Mouse (Mus musculus): Measurements from ENCODE around the gene R3hdm2. TPM values are rescaled to one million over a fixed set of nuclear protein-coding genes. Genes with fewer than 3 reads are reported as not detected.

Gene R3hdm2
- polyA plus RNA-seq, 1 experiment: 31.0 TPM

GRCm38 (mm10) chr10:127542084-127542483, 162.0 kb downstream of the R3hdm2 start:
- Histone ChIP-seq H3K36me3 (ENCODE audit: control insufficient read depth, insufficient read depth) (peaks cover 82% of the 10 kb centered on the region), H3K27me3 (ENCODE audit: control insufficient read depth, insufficient read depth, insufficient read length) (no peaks in the 10 kb centered on the region), H3K4me3 (ENCODE audit: insufficient read depth, poor library complexity, severe bottlenecking) (no peak overlapping the region), H3K79me3 (ENCODE audit: low read depth) (no peaks in the 10 kb centered on the region), H3ac (ENCODE audit: control insufficient read depth, insufficient read length, low read depth) (no peak overlapping the region), H3K79me2 (ENCODE audit: control insufficient read depth, insufficient read depth) (no peaks in the 10 kb centered on the region)
- no peak for TF ChIP-seq MAX (IDR thresholded peaks at IDR 0.05)
- no peak for TF ChIP-seq CEBPB (IDR thresholded peaks at IDR 0.05; ENCODE audit: low read depth)
- TF ChIP-seq FOSL1 (IDR thresholded peaks at IDR 0.05; ENCODE audit: insufficient read depth, low read length, poor library complexity, severe bottlenecking): no peak
- TF ChIP-seq MYOG (IDR thresholded peaks at IDR 0.05; ENCODE audit: control insufficient read depth, extremely low read depth, insufficient read length): no peak
- no peak for TF ChIP-seq CTCF (IDR thresholded peaks at IDR 0.05; ENCODE audit: control insufficient read depth, insufficient read depth, insufficient read length)
- TF ChIP-seq MYOD1 (IDR thresholded peaks at IDR 0.05; ENCODE audit: control insufficient read depth, insufficient read length, low read depth): no peak
- no peak for TF ChIP-seq USF1 (IDR thresholded peaks at IDR 0.05; ENCODE audit: low read depth)

GRCm38 (mm10) chr10:127542720-127543119, 162.6 kb downstream of the R3hdm2 start:
- no peak for TF ChIP-seq CTCF (IDR thresholded peaks at IDR 0.05; ENCODE audit: control insufficient read depth, insufficient read depth, insufficient read length)
- TF ChIP-seq USF1 (IDR thresholded peaks at IDR 0.05; ENCODE audit: low read depth): no peak
- no peak for TF ChIP-seq CEBPB (IDR thresholded peaks at IDR 0.05; ENCODE audit: low read depth)
- TF ChIP-seq MAX (IDR thresholded peaks at IDR 0.05): no peak
- TF ChIP-seq MYOG (IDR thresholded peaks at IDR 0.05; ENCODE audit: control insufficient read depth, extremely low read depth, insufficient read length): no peak
- no peak for TF ChIP-seq FOSL1 (IDR thresholded peaks at IDR 0.05; ENCODE audit: insufficient read depth, low read length, poor library complexity, severe bottlenecking)
- no peak for TF ChIP-seq MYOD1 (IDR thresholded peaks at IDR 0.05; ENCODE audit: control insufficient read depth, insufficient read length, low read depth)
- H3K79me2 ChIP-seq (ENCODE audit: control insufficient read depth, insufficient read depth): no peaks in the 10 kb centered on the region
- H3ac ChIP-seq (ENCODE audit: control insufficient read depth, insufficient read length, low read depth): no peak overlapping the region
- no peak overlapping the region for H3K4me3 ChIP-seq (ENCODE audit: insufficient read depth, poor library complexity, severe bottlenecking)
- H3K36me3 ChIP-seq (ENCODE audit: control insufficient read depth, insufficient read depth): peaks cover 86% of the 10 kb centered on the region
- no peaks in the 10 kb centered on the region for H3K79me3 ChIP-seq (ENCODE audit: low read depth)
- no peaks in the 10 kb centered on the region for H3K27me3 ChIP-seq (ENCODE audit: control insufficient read depth, insufficient read depth, insufficient read length)

GRCm38 (mm10) chr10:127543916-127544315, 163.8 kb downstream of the R3hdm2 start:
- TF ChIP-seq MYOG (IDR thresholded peaks at IDR 0.05; ENCODE audit: control insufficient read depth, extremely low read depth, insufficient read length) (no peak), FOSL1 (IDR thresholded peaks at IDR 0.05; ENCODE audit: insufficient read depth, low read length, poor library complexity, severe bottlenecking) (no peak), MAX (IDR thresholded peaks at IDR 0.05) (no peak), USF1 (IDR thresholded peaks at IDR 0.05; ENCODE audit: low read depth) (peak; percentile 40)
- no peak overlapping the region for H3K4me3 ChIP-seq (ENCODE audit: insufficient read depth, poor library complexity, severe bottlenecking)
- no peaks in the 10 kb centered on the region for H3K79me2 ChIP-seq (ENCODE audit: control insufficient read depth, insufficient read depth)
- H3ac ChIP-seq (ENCODE audit: control insufficient read depth, insufficient read length, low read depth): no peak overlapping the region
- no peaks in the 10 kb centered on the region for H3K79me3 ChIP-seq (ENCODE audit: low read depth)
- no peaks in the 10 kb centered on the region for H3K27me3 ChIP-seq (ENCODE audit: control insufficient read depth, insufficient read depth, insufficient read length)
- peaks cover 89% of the 10 kb centered on the region for H3K36me3 ChIP-seq (ENCODE audit: control insufficient read depth, insufficient read depth)

- H3K79me2 ChIP-seq (ENCODE audit: control insufficient read depth, insufficient read depth): no peaks in the 10 kb centered on the region
- H3K27me3 ChIP-seq (ENCODE audit: control insufficient read depth, insufficient read depth, insufficient read length): no peaks in the 10 kb centered on the region
- no peak overlapping the region for H3K4me3 ChIP-seq (ENCODE audit: insufficient read depth, poor library complexity, severe bottlenecking)
- H3K36me3 ChIP-seq (ENCODE audit: control insufficient read depth, insufficient read depth): peaks cover 90% of the 10 kb centered on the region
- TF ChIP-seq USF1 (IDR thresholded peaks at IDR 0.05; ENCODE audit: low read depth) (no peak), CEBPB (IDR thresholded peaks at IDR 0.05; ENCODE audit: low read depth) (no peak), MAX (IDR thresholded peaks at IDR 0.05) (no peak), FOSL1 (IDR thresholded peaks at IDR 0.05; ENCODE audit: insufficient read depth, low read length, poor library complexity, severe bottlenecking) (no peak), MYOG (IDR thresholded peaks at IDR 0.05; ENCODE audit: control insufficient read depth, extremely low read depth, insufficient read length) (no peak), CTCF (IDR thresholded peaks at IDR 0.05; ENCODE audit: control insufficient read depth, insufficient read depth, insufficient read length) (no peak), MYOD1 (IDR thresholded peaks at IDR 0.05; ENCODE audit: control insufficient read depth, insufficient read length, low read depth) (no peak)
- no peak overlapping the region for H3ac ChIP-seq (ENCODE audit: control insufficient read depth, insufficient read length, low read depth)
- H3K79me3 ChIP-seq (ENCODE audit: low read depth): no peaks in the 10 kb centered on the region
Observed at GRCm38 (mm10) chr10:127544375-127544774, 164.2 kb downstream of the R3hdm2 start.

- TF ChIP-seq MYOG (IDR thresholded peaks at IDR 0.05; ENCODE audit: control insufficient read depth, extremely low read depth, insufficient read length) (no peak), FOSL1 (IDR thresholded peaks at IDR 0.05; ENCODE audit: insufficient read depth, low read length, poor library complexity, severe bottlenecking) (no peak), USF1 (IDR thresholded peaks at IDR 0.05; ENCODE audit: low read depth) (no peak), CTCF (IDR thresholded peaks at IDR 0.05; ENCODE audit: control insufficient read depth, insufficient read depth, insufficient read length) (no peak), MYOD1 (IDR thresholded peaks at IDR 0.05; ENCODE audit: control insufficient read depth, insufficient read length, low read depth) (no peak), MAX (IDR thresholded peaks at IDR 0.05) (no peak), CEBPB (IDR thresholded peaks at IDR 0.05; ENCODE audit: low read depth) (no peak)
- no peak overlapping the region for H3K4me3 ChIP-seq (ENCODE audit: insufficient read depth, poor library complexity, severe bottlenecking)
- no peak overlapping the region for H3ac ChIP-seq (ENCODE audit: control insufficient read depth, insufficient read length, low read depth)
- H3K27me3 ChIP-seq (ENCODE audit: control insufficient read depth, insufficient read depth, insufficient read length): no peaks in the 10 kb centered on the region
- no peaks in the 10 kb centered on the region for H3K79me3 ChIP-seq (ENCODE audit: low read depth)
- no peaks in the 10 kb centered on the region for H3K79me2 ChIP-seq (ENCODE audit: control insufficient read depth, insufficient read depth)
- peaks cover 97% of the 10 kb centered on the region for H3K36me3 ChIP-seq (ENCODE audit: control insufficient read depth, insufficient read depth)
Observed at GRCm38 (mm10) chr10:127546505-127546904, 166.4 kb downstream of the R3hdm2 start.

GRCm38 (mm10) chr10:127548236-127548635, 168.1 kb downstream of the R3hdm2 start:
- Histone ChIP-seq H3K4me3 (ENCODE audit: insufficient read depth, poor library complexity, severe bottlenecking) (no peak overlapping the region), H3K27me3 (ENCODE audit: control insufficient read depth, insufficient read depth, insufficient read length) (no peaks in the 10 kb centered on the region), H3K79me3 (ENCODE audit: low read depth) (no peaks in the 10 kb centered on the region), H3ac (ENCODE audit: control insufficient read depth, insufficient read length, low read depth) (no peak overlapping the region), H3K79me2 (ENCODE audit: control insufficient read depth, insufficient read depth) (no peaks in the 10 kb centered on the region), H3K36me3 (ENCODE audit: control insufficient read depth, insufficient read depth) (peaks cover 99% of the 10 kb centered on the region)
- no peak for TF ChIP-seq MYOG (IDR thresholded peaks at IDR 0.05; ENCODE audit: control insufficient read depth, extremely low read depth, insufficient read length)

Other genes with a start within 250 kb of the R3hdm2 start
- 23.8 TPM for gene B4galnt1, start 215.1 kb upstream of the R3hdm2 start, polyA plus RNA-seq (2012; fragmentation: generic; extraction: Trizol)
- 2.9 TPM for gene Slc26a10, start 199.7 kb upstream of the R3hdm2 start, polyA plus RNA-seq (2012; fragmentation: generic; extraction: Trizol)
- 31.8 TPM for gene Arhgef25, start 190.2 kb upstream of the R3hdm2 start, polyA plus RNA-seq (2012; fragmentation: generic; extraction: Trizol)
- gene Dtx3, start 184.6 kb upstream of the R3hdm2 start, polyA plus RNA-seq (2012; fragmentation: generic; extraction: Trizol): 24.4 TPM
- 25.8 TPM for gene Pip4k2c, start 168.7 kb upstream of the R3hdm2 start, polyA plus RNA-seq (2012; fragmentation: generic; extraction: Trizol)
- gene Kif5a, start 117.0 kb upstream of the R3hdm2 start, polyA plus RNA-seq (2012; fragmentation: generic; extraction: Trizol): 0.29 TPM
- 170 TPM for gene Dctn2, start 114.0 kb upstream of the R3hdm2 start, polyA plus RNA-seq (2012; fragmentation: generic; extraction: Trizol)
- 15.2 TPM for gene Mbd6, start 91.3 kb upstream of the R3hdm2 start, polyA plus RNA-seq (2012; fragmentation: generic; extraction: Trizol)
- 155 TPM for gene Mars, start 68.5 kb upstream of the R3hdm2 start, polyA plus RNA-seq (2012; fragmentation: generic; extraction: Trizol)
- gene Arhgap9, start 58.4 kb upstream of the R3hdm2 start, polyA plus RNA-seq (2012; fragmentation: generic; extraction: Trizol): 0.78 TPM
- 1.6 TPM for gene Gli1, start 38.4 kb upstream of the R3hdm2 start, polyA plus RNA-seq (2012; fragmentation: generic; extraction: Trizol)
- not detected for gene Inhbe, start 25.9 kb upstream of the R3hdm2 start, polyA plus RNA-seq (2012; fragmentation: generic; extraction: Trizol)
- not detected for gene Inhbc, start 9.9 kb upstream of the R3hdm2 start, polyA plus RNA-seq (2012; fragmentation: generic; extraction: Trizol)
- 9.7 TPM for gene Stac3, start 121.4 kb downstream of the R3hdm2 start, polyA plus RNA-seq (2012; fragmentation: generic; extraction: Trizol)
- 0.42 TPM for gene Ndufa4l2, start 134.6 kb downstream of the R3hdm2 start, polyA plus RNA-seq (2012; fragmentation: generic; extraction: Trizol)
- gene Shmt2, start 142.1 kb downstream of the R3hdm2 start, polyA plus RNA-seq (2012; fragmentation: generic; extraction: Trizol): 340 TPM
- gene Nxph4, start 154.2 kb downstream of the R3hdm2 start, polyA plus RNA-seq (2012; fragmentation: generic; extraction: Trizol): 1.2 TPM
- gene Lrp1, start 240.8 kb downstream of the R3hdm2 start, polyA plus RNA-seq (2012; fragmentation: generic; extraction: Trizol): 190 TPM

All from C2C12 (cell line).